Mouse (Mus musculus): ENCODE results near the gene Foxd2.

DNA sequence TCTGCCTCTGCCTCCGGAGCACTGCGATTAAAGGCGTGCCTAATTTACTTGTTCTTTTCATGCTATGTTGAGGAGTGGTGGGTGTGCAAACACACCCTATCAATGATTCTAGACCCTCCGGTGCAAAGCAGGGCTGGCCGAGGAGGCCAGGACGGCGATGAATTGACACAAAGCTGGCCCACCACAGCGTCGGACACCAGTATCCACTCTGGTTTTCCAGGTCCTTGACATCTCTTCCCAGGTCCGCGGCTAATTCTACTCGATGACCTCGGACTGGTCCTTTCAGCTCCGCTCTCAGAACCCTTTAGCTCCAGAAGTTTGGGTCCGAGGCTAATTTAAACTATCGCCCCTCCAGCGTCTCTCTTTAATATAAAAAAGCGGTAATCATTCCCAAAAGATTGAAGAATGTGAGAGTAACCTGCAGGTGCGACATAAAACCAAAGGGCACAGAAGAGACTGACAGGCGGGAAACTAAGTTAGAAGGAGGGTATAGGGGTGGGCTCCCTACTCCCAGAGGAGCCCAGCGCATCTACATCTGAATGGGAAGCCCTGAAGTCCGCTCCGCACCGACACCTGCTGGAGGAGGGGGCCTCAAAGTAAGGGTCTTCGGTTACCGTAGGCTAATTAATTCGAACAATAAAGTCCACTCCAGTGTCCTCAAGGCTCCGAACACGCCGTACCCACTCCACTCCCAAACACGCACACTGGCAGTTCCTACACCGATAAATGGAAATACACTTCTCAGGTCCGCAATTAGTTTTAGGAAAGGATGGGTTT is 7.6 kb downstream of the Foxd2 start:
- no peak for TF ChIP-seq CTCF (IDR thresholded peaks at IDR 0.05; ENCODE audit: insufficient read depth, low read depth, low read length)
- TF ChIP-seq POLR2A (IDR thresholded peaks at IDR 0.05; ENCODE audit: insufficient read depth, low read depth, low read length), result no peak
